19 mouse cellular contexts compared by ENCODE assay signal in genomic region chr6:112828420-112828819, GRCm38 (mm10).
DNase-seq lines count a peak whose midpoint lies in the region; ATAC-seq lines count a peak whose summit lies in the region.
"Had no signal": no experiment of that assay in that cellular context is flagged by ENCODE, and none has a peak within 500 bp of the region (broad histone marks: within the 10 kb centered on the region; RNA-seq: fewer than 3 reads in every experiment).

No protein-coding gene starts in this region.

- H3K9me3 ChIP-seq in forebrain, embryonic 16.5 days (ENCODE audit: control insufficient read depth, low read length) = no peaks in the 10 kb centered on the region
- H3K9me3 ChIP-seq in midbrain, embryonic 11.5 days (ENCODE audit: control insufficient read depth, low read length) = no peaks in the 10 kb centered on the region
- H3K9me3 ChIP-seq: embryonic facial prominence, embryonic 15.5 days; heart, embryonic 12.5 days; lung, embryonic 15.5 days; stomach, embryonic 15.5 days had no signal

- no peaks in the 10 kb centered on the region for H3K36me3 ChIP-seq in forebrain, embryonic 16.5 days (ENCODE audit: control insufficient read depth, insufficient read depth)
- H3K36me3 ChIP-seq in midbrain, embryonic 11.5 days (ENCODE audit: control insufficient read depth, insufficient read depth, low read length) = peaks cover 5% of the 10 kb centered on the region; the same call in 1 of the 2 replicates
- H3K36me3 ChIP-seq: embryonic facial prominence, embryonic 15.5 days; heart, embryonic 12.5 days; lung, embryonic 15.5 days; stomach, embryonic 15.5 days had no signal

- H3K27ac ChIP-seq in forebrain, embryonic 16.5 days (ENCODE audit: low read length) = no peak overlapping the region
- no peak overlapping the region for H3K27ac ChIP-seq in midbrain, embryonic 11.5 days (ENCODE audit: low read depth, low read length)
- H3K27ac ChIP-seq: embryonic facial prominence, embryonic 15.5 days; lung, embryonic 15.5 days; stomach, embryonic 15.5 days had no signal

- peak; percentile 46 for DNase-seq in left cerebral cortex, postnatal 4 days
- DNase-seq in left cerebral cortex, adult 11 months (ENCODE audit: low spot score) = no peak
- DNase-seq in midbrain, embryonic 11.5 days (ENCODE audit: low spot score, missing footprints) = no peak
- DNase-seq in retina, postnatal 1 day = peak; percentile 66
- no peak for DNase-seq in left cerebral cortex, postnatal 36 days (ENCODE audit: low spot score in 2 of 2)
- no peak for DNase-seq in left cerebral cortex, postnatal 14 days (ENCODE audit: low spot score in 2 of 2)
- DNase-seq: B cell, adult 2 months; cerebellum, adult 18-20 months; heart, postnatal 36 days; layer of hippocampus, adult 9-11 months; right cerebral cortex, adult 18-20 months; thymus, postnatal 25 days had no signal

- peaks cover 10% of the 10 kb centered on the region for H3K4me1 ChIP-seq in forebrain, embryonic 16.5 days (replicated peaks; ENCODE audit: control insufficient read depth, insufficient read depth, low read length)
- peaks cover 10% of the 10 kb centered on the region for H3K4me1 ChIP-seq in midbrain, embryonic 11.5 days (ENCODE audit: control insufficient read depth, insufficient read depth, low read length)
- H3K4me1 ChIP-seq: heart, embryonic 12.5 days; lung, embryonic 15.5 days had no signal

- intact Hi-C loops in left cerebral cortex, postnatal 4 days (cut with DNase I) = no loop called here
- intact Hi-C loops in left cerebral cortex, postnatal 36 days (cut with DNase I) = loop anchor here (10.0 kb wide), 1 partner anchor 116 kb away; the partner anchor contains the start of gene Srgap3
- intact Hi-C loops in left cerebral cortex, postnatal 14 days (cut with DNase I) = no loop called here

- no peak overlapping the region for H3K4me2 ChIP-seq in forebrain, embryonic 16.5 days (ENCODE audit: low read length)
- H3K4me2 ChIP-seq in midbrain, embryonic 11.5 days = no peak overlapping the region
- H3K4me2 ChIP-seq: embryonic facial prominence, embryonic 15.5 days; heart, embryonic 12.5 days; liver, embryonic 11.5 days; lung, embryonic 15.5 days; stomach, embryonic 15.5 days had no signal

- ATAC-seq in forebrain, embryonic 16.5 days = peak; percentile 5; the same call in 1 of the 2 replicates
- ATAC-seq in midbrain, embryonic 11.5 days (ENCODE audit: low FRiP score) = peak; percentile 59
- ATAC-seq: intestine, embryonic 16.5 days had no signal

- H3K9ac ChIP-seq in forebrain, embryonic 16.5 days (replicated peaks; ENCODE audit: low read depth, low read length) = no peak overlapping the region
- no peak overlapping the region for H3K9ac ChIP-seq in midbrain, embryonic 11.5 days (ENCODE audit: low read length)
- H3K9ac ChIP-seq: embryonic facial prominence, embryonic 15.5 days; heart, embryonic 12.5 days; lung, embryonic 15.5 days; stomach, embryonic 15.5 days had no signal

- no peaks in the 10 kb centered on the region for H3K27me3 ChIP-seq in forebrain, embryonic 16.5 days (replicated peaks; ENCODE audit: control insufficient read depth, insufficient read depth, low read length)
- H3K27me3 ChIP-seq in midbrain, embryonic 11.5 days (ENCODE audit: control insufficient read depth, insufficient read depth, low read length) = no peaks in the 10 kb centered on the region
- H3K27me3 ChIP-seq: embryonic facial prominence, embryonic 15.5 days; lung, embryonic 15.5 days; stomach, embryonic 15.5 days had no signal

- WGBS in forebrain, embryonic 16.5 days = 70% methylated on average over 5 of the region's 5 CpGs
- WGBS in midbrain, embryonic 11.5 days = 68% methylated on average over 5 of the region's 5 CpGs

- no peak overlapping the region for H3K4me3 ChIP-seq in forebrain, embryonic 16.5 days (replicated peaks; ENCODE audit: low read length)
- no peak overlapping the region for H3K4me3 ChIP-seq in midbrain, embryonic 11.5 days (ENCODE audit: low read depth, low read length)
- H3K4me3 ChIP-seq: embryonic facial prominence, embryonic 15.5 days; heart, embryonic 12.5 days; lung, embryonic 15.5 days; stomach, embryonic 15.5 days had no signal

Comparison
In these comparisons a context has a peak if more than half of its experiments do, and no peak if none do; other contexts are left out.
1. DNase-seq: peak in left cerebral cortex, postnatal 4 days (single experiment) and retina, postnatal 1 day (single experiment); none in left cerebral cortex, adult 11 months (single experiment), midbrain, embryonic 11.5 days (single experiment), left cerebral cortex, postnatal 36 days (0 of 2) and left cerebral cortex, postnatal 14 days (0 of 2).